Mouse (Mus musculus) forebrain, embryonic 14.5 days (tissue): ENCODE measurements around the gene Ctsd. TPM values are rescaled to one million over a fixed set of nuclear protein-coding genes. Genes with fewer than 3 reads are reported as not detected.
"Not testable (repeated sequence)": the region's sequence is repeated elsewhere in the genome, so short reads cannot be mapped to it uniquely, and the experiment has no call there.

Source experiments
- ATAC-seq: fragments of 200-750 bp; cut with Nextera tagmentation; 2 replicates; pipeline ENCODE4 v1.8.0; 2017; ENCODE audit warnings: mild to moderate bottlenecking, moderate library complexity
- DNase-seq: peaks from one replicate; pipeline ENCODE4 v3.0.0-alpha.2; 2015; ENCODE audit warnings: low spot score
- H3K27ac ChIP-seq: fragments of 300-500 bp; sonication (generic); 2 replicates; pipeline ENCODE4 v1.5.1; 2014; ENCODE audit warnings: low read depth, mild to moderate bottlenecking, control low read depth, low read length, moderate library complexity
- H3K27me3 ChIP-seq: fragments of 300-500 bp; sonication (generic); replicated peaks from 2 replicates; pipeline ENCODE4 v1.6.1; 2014; ENCODE audit warnings: low read length, control low read depth, mixed read lengths; ENCODE audit not compliant: control insufficient read depth, insufficient read depth
- H3K36me3 ChIP-seq: fragments of 300-500 bp; sonication (generic); 2 replicates; pipeline ENCODE4 v1.6.1; 2014; ENCODE audit warnings: low read length, control low read depth; ENCODE audit not compliant: control insufficient read depth, insufficient read depth
- H3K4me1 ChIP-seq: fragments of 300-500 bp; sonication (generic); 2 replicates; pipeline ENCODE4 v1.6.1; 2014; ENCODE audit warnings: antibody characterized with exemption, low read length, control low read depth; ENCODE audit not compliant: control insufficient read depth, insufficient read depth
- H3K4me2 ChIP-seq: fragments of 300-500 bp; sonication (generic); 2 replicates; pipeline ENCODE4 v1.6.1; 2014; ENCODE audit warnings: mild to moderate bottlenecking, control low read depth, low read length
- H3K4me3 ChIP-seq: fragments of 300-500 bp; sonication (generic); 2 replicates; pipeline ENCODE4 v1.5.1; 2014; ENCODE audit warnings: low read depth, low read length, control low read depth
- H3K9ac ChIP-seq: fragments of 300-500 bp; sonication (generic); 2 replicates; pipeline ENCODE4 v1.6.1; 2014; ENCODE audit warnings: mild to moderate bottlenecking, low read length, control low read depth, moderate library complexity
- H3K9me3 ChIP-seq: fragments of 300-500 bp; sonication (generic); replicated peaks from 2 replicates; pipeline ENCODE4 v1.6.1; 2016; ENCODE audit warnings: low read length, control low read depth, mixed read lengths; ENCODE audit not compliant: control insufficient read depth
- WGBS: fragments of 180-500 bp; shearing (Covaris S2); extraction: QIAGEN DNeasy Blood & Tissue Kit; methylation state at CpG from one replicate; pipeline ENCODE4 v1.1.7; 2014; 5-methylcytosine and 5-hydroxymethylcytosine counted together
- polyA plus RNA-seq: library from polyadenylated mRNA; unstranded; fragments of >200 nt; fragmentation: Nextera tagmentation; extraction: Ambion mirVana; gene quantifications from 2 replicates; pipeline ENCODE4 v1.2.1, GENCODE M21; 2014

Ctsd gene
- polyA plus RNA-seq, 1 experiment from 2014 or later = 261 TPM

GRCm38 (mm10) chr7:142408686-142409085 lies 20.8 kb upstream of the Ctsd start:
- Histone ChIP-seq H3K4me3 (no peak overlapping the region), H3K9me3 (no peaks in the 10 kb centered on the region), H3K9ac (no peak overlapping the region), H3K27ac (no peak overlapping the region), H3K4me2 (no peak overlapping the region), H3K27me3 (no peaks in the 10 kb centered on the region), H3K4me1 (no peaks in the 10 kb centered on the region), H3K36me3 (no peaks in the 10 kb centered on the region)
- ATAC-seq (no peak), DNase-seq (no peak)
- WGBS = 92% methylated on average over 8 of the region's 8 CpGs

GRCm38 (mm10) chr7:142407935-142408334 lies 20.1 kb upstream of the Ctsd start:
- H3K4me1 ChIP-seq = no peaks in the 10 kb centered on the region
- ATAC-seq = no peak
- H3K27ac ChIP-seq = no peak overlapping the region
- WGBS = 79% methylated on average over 4 of the region's 4 CpGs
- H3K9ac ChIP-seq = no peak overlapping the region
- no peaks in the 10 kb centered on the region for H3K36me3 ChIP-seq
- H3K9me3 ChIP-seq = no peaks in the 10 kb centered on the region
- no peak overlapping the region for H3K4me2 ChIP-seq
- H3K27me3 ChIP-seq = no peaks in the 10 kb centered on the region
- H3K4me3 ChIP-seq = no peak overlapping the region
- no peak for DNase-seq

GRCm38 (mm10) chr7:142405134-142405533 lies 17.3 kb upstream of the Ctsd start:
- not testable (repeated sequence) for H3K4me1 ChIP-seq, ATAC-seq, H3K36me3 ChIP-seq, DNase-seq, H3K4me3 ChIP-seq, H3K27ac ChIP-seq, H3K9ac ChIP-seq, H3K4me2 ChIP-seq, H3K27me3 ChIP-seq, H3K9me3 ChIP-seq
- whole genome bisulfite sequencing = 93% methylated on average over 5 of the region's 5 CpGs

- no peak for DNase-seq
Observed at GRCm38 (mm10) chr7:142403591-142403990, 15.8 kb upstream of the Ctsd start.

GRCm38 (mm10) chr7:142400750-142401142 lies 12.9 kb upstream of the Ctsd start:
- Histone ChIP-seq H3K27ac (no peak overlapping the region), H3K4me1 (0 out of 2 replicates have a peak, but pooled peaks cover 3% of the 10 kb centered on the region), H3K27me3 (no peaks in the 10 kb centered on the region), H3K9me3 (no peaks in the 10 kb centered on the region), H3K4me2 (no peak overlapping the region), H3K4me3 (no peak overlapping the region), H3K9ac (no peak overlapping the region), H3K36me3 (no peaks in the 10 kb centered on the region)
- peak; percentile 7 for DNase-seq
- no peak for ATAC-seq
- 2% methylated on average over 7 of the region's 7 CpGs for WGBS

More at GRCm38 (mm10) chr7:142403591-142403990, 15.8 kb upstream of the Ctsd start:
- 83% methylated on average over 4 of the region's 4 CpGs for WGBS
- H3K27ac ChIP-seq = no peak overlapping the region
- no peak overlapping the region for H3K4me3 ChIP-seq
- no peak overlapping the region for H3K9ac ChIP-seq
- no peaks in the 10 kb centered on the region for H3K9me3 ChIP-seq
- no peak overlapping the region for H3K4me2 ChIP-seq
- H3K27me3 ChIP-seq = no peaks in the 10 kb centered on the region
- ATAC-seq = no peak
- H3K36me3 ChIP-seq = no peaks in the 10 kb centered on the region
- H3K4me1 ChIP-seq = 0 out of 2 replicates have a peak, but pooled peaks cover 3% of the 10 kb centered on the region

GRCm38 (mm10) chr7:142400112-142400749 lies 12.4 kb upstream of the Ctsd start:
- H3K27me3 ChIP-seq = no peaks in the 10 kb centered on the region
- no peak overlapping the region for H3K9ac ChIP-seq
- H3K36me3 ChIP-seq = no peaks in the 10 kb centered on the region
- 49% methylated on average over 7 of the region's 7 CpGs for WGBS
- no peak overlapping the region for H3K27ac ChIP-seq
- H3K4me2 ChIP-seq = no peak overlapping the region
- no peak for DNase-seq
- H3K4me3 ChIP-seq = no peak overlapping the region
- ATAC-seq = no peak
- H3K9me3 ChIP-seq = no peaks in the 10 kb centered on the region
- H3K4me1 ChIP-seq = 0 out of 2 replicates have a peak, but pooled peaks cover 3% of the 10 kb centered on the region

- WGBS = 90% methylated on average over 1 of the region's 1 CpGs
- no peaks in the 10 kb centered on the region for H3K36me3 ChIP-seq
- H3K4me2 ChIP-seq = no peak overlapping the region
- DNase-seq (no peak), ATAC-seq (no peak)
- no peaks in the 10 kb centered on the region for H3K27me3 ChIP-seq
- H3K4me1 ChIP-seq = 0 out of 2 replicates have a peak, but pooled peaks cover 3% of the 10 kb centered on the region
- no peak overlapping the region for H3K9ac ChIP-seq
- no peak overlapping the region for H3K4me3 ChIP-seq
- no peaks in the 10 kb centered on the region for H3K9me3 ChIP-seq
- no peak overlapping the region for H3K27ac ChIP-seq
Observed at GRCm38 (mm10) chr7:142399250-142399649, 11.4 kb upstream of the Ctsd start.

- Histone ChIP-seq H3K4me1 (0 out of 2 replicates have a peak, but pooled peaks cover 3% of the 10 kb centered on the region), H3K4me2 (no peak overlapping the region), H3K4me3 (no peak overlapping the region), H3K27ac (no peak overlapping the region), H3K9me3 (no peaks in the 10 kb centered on the region), H3K36me3 (no peaks in the 10 kb centered on the region), H3K27me3 (no peaks in the 10 kb centered on the region), H3K9ac (no peak overlapping the region)
- ATAC-seq = no peak
- DNase-seq = no peak
- WGBS = 69% methylated on average over 2 of the region's 2 CpGs
Observed at GRCm38 (mm10) chr7:142398052-142398451, 10.2 kb upstream of the Ctsd start.

- H3K9me3 ChIP-seq = no peaks in the 10 kb centered on the region
- 0 out of 2 replicates have a peak, but pooled peaks cover 3% of the 10 kb centered on the region for H3K4me1 ChIP-seq
- H3K4me2 ChIP-seq = no peak overlapping the region
- DNase-seq (no peak), ATAC-seq (no peak)
- no peak overlapping the region for H3K27ac ChIP-seq
- no peaks in the 10 kb centered on the region for H3K36me3 ChIP-seq
- 100% methylated on average over 1 of the region's 1 CpGs for WGBS
- no peak overlapping the region for H3K4me3 ChIP-seq
- no peaks in the 10 kb centered on the region for H3K27me3 ChIP-seq
- no peak overlapping the region for H3K9ac ChIP-seq
Observed at GRCm38 (mm10) chr7:142396611-142397010, 8.8 kb upstream of the Ctsd start.
